Mouse (Mus musculus): ENCODE data around the gene G6pc3. TPM values are rescaled to one million over a fixed set of nuclear protein-coding genes. Genes with fewer than 3 reads are reported as not detected.

G6pc3 gene
- total and polyA plus RNA-seq, 2 experiments from 2014 or later, result 18.7 to 55.5 TPM

DNA sequence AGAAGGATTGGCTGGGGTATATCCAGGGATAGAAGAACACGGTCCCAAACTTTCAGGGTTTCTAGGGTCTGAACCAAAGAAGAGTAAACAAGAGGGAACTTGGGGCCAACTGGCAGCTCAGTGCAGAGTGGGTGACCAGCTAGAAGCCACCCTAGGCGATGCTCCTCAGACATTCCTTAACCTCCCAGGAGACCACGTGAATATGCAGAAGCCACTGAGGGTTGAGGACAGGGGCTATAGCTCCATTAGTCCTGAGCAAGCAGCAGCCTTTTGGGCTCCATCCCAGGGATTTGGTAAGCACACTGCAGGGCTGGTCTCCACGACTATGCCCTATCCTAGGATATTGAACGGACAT lies 27.4 kb downstream of the G6pc3 start:
- DNase-seq (ENCODE audit: low spot score), result peak; percentile 50

DNA sequence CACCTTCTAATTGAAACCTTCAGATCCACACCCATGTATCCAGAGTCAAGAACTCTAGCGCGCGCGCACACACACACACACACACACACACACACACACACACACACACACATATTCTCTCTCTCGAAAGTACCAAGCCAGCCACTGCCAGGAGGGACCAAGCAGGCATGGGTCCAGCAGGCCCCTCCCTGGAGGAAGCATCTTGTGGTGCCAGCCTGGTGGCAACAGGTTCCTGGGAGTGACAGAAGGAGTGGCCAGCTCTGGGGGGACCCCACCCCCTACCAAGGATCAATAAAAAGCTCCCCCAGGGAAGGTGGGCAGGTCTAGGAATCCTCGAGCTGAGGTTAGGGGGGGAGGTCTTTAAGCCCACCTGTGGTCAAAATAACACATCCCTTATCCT lies 28.0 kb downstream of the G6pc3 start:
- Histone ChIP-seq H3K4me1 (ENCODE audit: control insufficient read depth, insufficient read depth) (peaks cover 90% of the 10 kb centered on the region), H3K4me3 (ENCODE audit: low read depth, low read length) (peak overlapping the region; percentile 58), H3K27me3 (ENCODE audit: control insufficient read depth, insufficient read depth, low read length) (no peaks in the 10 kb centered on the region), H3K9ac (replicated peaks; ENCODE audit: low read depth, low read length) (peak overlapping the region; percentile 65), H3K27ac (ENCODE audit: low read depth) (peak overlapping the region; percentile 92), H3K9me3 (replicated peaks; ENCODE audit: control insufficient read depth, low read length) (no peaks in the 10 kb centered on the region), H3K4me2 (ENCODE audit: low read depth, low read length) (peak overlapping the region; percentile 80), H3K36me3 (replicated peaks; ENCODE audit: control insufficient read depth, insufficient read depth, low read length) (peaks cover 5% of the 10 kb centered on the region; the same call in 1 of the 2 replicates)
- TF ChIP-seq CTCF (IDR thresholded peaks at IDR 0.05; ENCODE audit: low read depth) (no peak), EP300 (IDR thresholded peaks at IDR 0.05; ENCODE audit: low read depth) (no peak)
- 37% methylated on average over 6 of the region's 6 CpGs for WGBS
- DNase-seq (ENCODE audit: low spot score) (no peak), ATAC-seq (ENCODE audit: insufficient read depth, low read depth) (no peak)

More for the DNA sequence above, 27.4 kb downstream of the G6pc3 start:
- Histone ChIP-seq H3K4me3 (ENCODE audit: low read depth, low read length) (peak overlapping the region; percentile 58), H3K36me3 (replicated peaks; ENCODE audit: control insufficient read depth, insufficient read depth, low read length) (peaks cover 5% of the 10 kb centered on the region; the same call in 1 of the 2 replicates), H3K27ac (ENCODE audit: low read depth) (peak overlapping the region; percentile 92), H3K4me2 (ENCODE audit: low read depth, low read length) (peak overlapping the region; percentile 80), H3K27me3 (ENCODE audit: control insufficient read depth, insufficient read depth, low read length) (no peaks in the 10 kb centered on the region), H3K4me1 (ENCODE audit: control insufficient read depth, insufficient read depth) (peaks cover 87% of the 10 kb centered on the region), H3K9ac (replicated peaks; ENCODE audit: low read depth, low read length) (peak overlapping the region; percentile 65), H3K9me3 (replicated peaks; ENCODE audit: control insufficient read depth, low read length) (no peaks in the 10 kb centered on the region)
- no peak for TF ChIP-seq CTCF (IDR thresholded peaks at IDR 0.05; ENCODE audit: low read depth)
- TF ChIP-seq EP300 (IDR thresholded peaks at IDR 0.05; ENCODE audit: low read depth), result no peak
- no peak for ATAC-seq (ENCODE audit: insufficient read depth, low read depth)
- 17% methylated on average over 5 of the region's 5 CpGs for WGBS

DNA sequence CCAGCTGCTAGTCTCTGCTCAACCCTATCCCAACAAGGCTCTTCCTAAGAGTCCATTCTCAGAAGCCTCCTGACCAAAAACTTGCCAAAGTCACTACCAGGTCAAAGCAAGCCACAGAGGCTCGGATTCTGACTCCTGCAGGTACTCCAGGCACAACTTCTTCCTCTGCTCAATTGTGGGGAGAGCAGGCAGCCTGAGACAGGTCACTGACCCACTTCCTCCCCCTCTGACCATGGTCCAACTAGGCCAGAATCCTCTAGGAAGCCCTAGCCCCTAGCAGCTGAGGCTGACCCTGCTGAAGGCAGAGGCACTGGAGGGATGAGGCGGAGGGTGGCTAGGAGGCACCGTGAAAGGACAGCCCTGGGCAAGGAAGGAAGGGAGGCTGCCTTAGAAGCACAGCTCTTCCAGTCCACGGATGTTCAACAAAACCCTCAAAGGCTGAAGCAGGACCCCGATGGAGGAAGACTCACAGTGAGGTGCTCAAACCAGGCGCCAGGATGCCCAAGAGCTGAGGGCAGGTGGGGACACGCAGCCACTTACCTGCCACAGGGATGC lies 28.5 kb downstream of the G6pc3 start:
- H3K4me1 ChIP-seq (ENCODE audit: control insufficient read depth, insufficient read depth), result peaks cover 91% of the 10 kb centered on the region
- 19% methylated on average over 7 of the region's 7 CpGs for WGBS
- peak overlapping the region; percentile 58 for H3K4me3 ChIP-seq (ENCODE audit: low read depth, low read length)
- H3K4me2 ChIP-seq (ENCODE audit: low read depth, low read length), result peak overlapping the region; percentile 80
- ATAC-seq (ENCODE audit: insufficient read depth, low read depth), result no peak
- peak; percentile 46 for DNase-seq (ENCODE audit: low spot score)
- no peaks in the 10 kb centered on the region for H3K9me3 ChIP-seq (replicated peaks; ENCODE audit: control insufficient read depth, low read length)
- H3K36me3 ChIP-seq (replicated peaks; ENCODE audit: control insufficient read depth, insufficient read depth, low read length), result peaks cover 5% of the 10 kb centered on the region; the same call in 1 of the 2 replicates
- TF ChIP-seq CTCF (IDR thresholded peaks at IDR 0.05; ENCODE audit: low read depth) (no peak), EP300 (IDR thresholded peaks at IDR 0.05; ENCODE audit: low read depth) (no peak)
- H3K27me3 ChIP-seq (ENCODE audit: control insufficient read depth, insufficient read depth, low read length), result no peaks in the 10 kb centered on the region
- H3K9ac ChIP-seq (replicated peaks; ENCODE audit: low read depth, low read length), result peak overlapping the region; percentile 65
- peak overlapping the region; percentile 92 for H3K27ac ChIP-seq (ENCODE audit: low read depth)

DNA sequence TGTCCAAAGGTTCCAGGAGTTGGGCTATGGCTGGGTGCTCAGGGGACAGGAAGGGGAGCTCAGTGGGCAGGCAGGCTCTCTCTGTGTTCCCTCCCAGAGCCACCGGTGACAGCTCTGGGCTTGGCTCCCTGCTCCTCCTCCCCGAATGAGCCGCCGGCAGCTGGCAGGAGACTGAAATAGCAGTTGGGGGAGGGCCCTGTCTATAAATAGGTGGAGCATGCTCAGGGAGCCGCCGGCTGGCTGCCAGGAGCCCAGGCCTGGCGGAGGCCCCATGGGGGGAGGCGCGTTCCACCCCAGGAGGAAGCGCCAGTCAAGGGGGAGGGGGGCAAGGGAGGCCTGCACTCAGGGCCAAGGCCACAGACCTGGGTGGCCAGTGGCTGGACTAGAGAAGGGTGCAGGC lies 29.4 kb downstream of the G6pc3 start:
- H3K9me3 ChIP-seq (replicated peaks; ENCODE audit: control insufficient read depth, low read length), result no peaks in the 10 kb centered on the region
- H3K27me3 ChIP-seq (ENCODE audit: control insufficient read depth, insufficient read depth, low read length), result no peaks in the 10 kb centered on the region
- H3K9ac ChIP-seq (replicated peaks; ENCODE audit: low read depth, low read length), result peak overlapping the region; percentile 65
- peaks cover 5% of the 10 kb centered on the region; the same call in 1 of the 2 replicates for H3K36me3 ChIP-seq (replicated peaks; ENCODE audit: control insufficient read depth, insufficient read depth, low read length)
- TF ChIP-seq CTCF (IDR thresholded peaks at IDR 0.05; ENCODE audit: low read depth) (no peak), EP300 (IDR thresholded peaks at IDR 0.05; ENCODE audit: low read depth) (peak; percentile 99)
- peak overlapping the region; percentile 80 for H3K4me2 ChIP-seq (ENCODE audit: low read depth, low read length)
- peaks cover 87% of the 10 kb centered on the region for H3K4me1 ChIP-seq (ENCODE audit: control insufficient read depth, insufficient read depth)
- H3K27ac ChIP-seq (ENCODE audit: low read depth), result peak overlapping the region; percentile 92
- WGBS, result 0% methylated on average over 10 of the region's 10 CpGs
- H3K4me3 ChIP-seq (ENCODE audit: low read depth, low read length), result peak overlapping the region; percentile 58
- ATAC-seq (ENCODE audit: insufficient read depth, low read depth) (peak; percentile 73), DNase-seq (ENCODE audit: low spot score) (peak; percentile 98)

DNA sequence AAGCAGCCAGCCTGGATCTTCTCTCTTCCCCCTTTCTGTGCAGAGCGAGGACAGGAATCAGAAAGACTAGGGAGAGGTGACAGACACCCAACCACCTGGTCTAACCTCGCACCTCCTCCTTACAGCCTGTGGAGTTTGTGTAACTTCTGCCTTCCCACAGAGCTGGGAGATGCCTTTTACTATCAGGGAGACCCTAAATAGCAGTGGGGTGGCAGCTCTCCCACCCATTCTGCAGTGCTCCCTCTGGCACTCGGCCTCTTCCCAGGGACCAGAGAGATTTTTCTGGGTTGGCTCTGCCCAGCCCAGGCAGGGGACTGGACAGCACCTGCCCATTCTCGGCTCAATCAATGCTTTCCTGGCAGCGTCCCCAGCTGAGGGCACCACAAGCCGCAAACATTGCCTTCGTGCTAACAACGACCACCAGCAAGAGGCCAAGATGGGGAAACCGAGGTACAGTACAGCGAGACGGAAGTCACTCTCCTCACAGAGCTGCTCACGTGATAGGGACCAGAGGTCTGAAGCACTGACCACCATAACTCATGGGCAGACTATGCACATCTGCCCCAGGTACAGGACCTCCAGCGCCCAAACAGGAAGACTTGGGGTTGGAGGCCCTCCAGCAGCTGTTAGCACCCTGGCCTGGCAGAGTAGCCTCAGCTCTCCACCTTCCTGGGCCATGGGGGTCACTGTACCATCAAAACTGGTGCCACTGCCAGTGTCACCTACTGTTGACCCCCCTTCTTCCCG lies 30.0 kb downstream of the G6pc3 start:
- H3K36me3 ChIP-seq (replicated peaks; ENCODE audit: control insufficient read depth, insufficient read depth, low read length), result peaks cover 5% of the 10 kb centered on the region; the same call in 1 of the 2 replicates
- peak overlapping the region; percentile 80 for H3K4me2 ChIP-seq (ENCODE audit: low read depth, low read length)
- H3K27ac ChIP-seq (ENCODE audit: low read depth), result peak overlapping the region; percentile 92
- 37% methylated on average over 14 of the region's 14 CpGs for WGBS
- peaks cover 83% of the 10 kb centered on the region for H3K4me1 ChIP-seq (ENCODE audit: control insufficient read depth, insufficient read depth)
- H3K27me3 ChIP-seq (ENCODE audit: control insufficient read depth, insufficient read depth, low read length), result no peaks in the 10 kb centered on the region
- DNase-seq (ENCODE audit: low spot score) (no peak), ATAC-seq (ENCODE audit: insufficient read depth, low read depth) (no peak)
- H3K9ac ChIP-seq (replicated peaks; ENCODE audit: low read depth, low read length), result no peak overlapping the region
- no peaks in the 10 kb centered on the region for H3K9me3 ChIP-seq (replicated peaks; ENCODE audit: control insufficient read depth, low read length)
- TF ChIP-seq EP300 (IDR thresholded peaks at IDR 0.05; ENCODE audit: low read depth) (no peak), CTCF (IDR thresholded peaks at IDR 0.05; ENCODE audit: low read depth) (no peak)
- H3K4me3 ChIP-seq (ENCODE audit: low read depth, low read length), result no peak overlapping the region; the same call in 1 of the 2 replicates
